Mouse (Mus musculus) neutrophil, adult 5-6 weeks (primary cell): ENCODE results near the gene Pcyt1a. TPM values are rescaled to one million over a fixed set of nuclear protein-coding genes. Genes with fewer than 3 reads are reported as not detected.
"Not testable (repeated sequence)": the region's sequence is repeated elsewhere in the genome, so short reads cannot be mapped to it uniquely, and the experiment has no call there.

Experiments used
- ATAC-seq: fragments of 151-379, 151-347 bp; 2 replicates; pipeline ENCODE4 v1.8.0; 2017; ENCODE audit warnings: mild to moderate bottlenecking, moderate TSS enrichment; ENCODE audit not compliant: insufficient number of reproducible peaks, poor library complexity, low FRiP score, severe bottlenecking; ENCODE audit errors: extremely low read depth
- total RNA-seq: library from RNA; stranded (forward); fragments of 200-1000 nt; gene quantifications from 2 replicates; pipeline ENCODE4 v1.2.3, GENCODE M21; 2017

Pcyt1a gene
- total RNA-seq, 1 experiment from 2014 or later = 65.5 TPM

DNA sequence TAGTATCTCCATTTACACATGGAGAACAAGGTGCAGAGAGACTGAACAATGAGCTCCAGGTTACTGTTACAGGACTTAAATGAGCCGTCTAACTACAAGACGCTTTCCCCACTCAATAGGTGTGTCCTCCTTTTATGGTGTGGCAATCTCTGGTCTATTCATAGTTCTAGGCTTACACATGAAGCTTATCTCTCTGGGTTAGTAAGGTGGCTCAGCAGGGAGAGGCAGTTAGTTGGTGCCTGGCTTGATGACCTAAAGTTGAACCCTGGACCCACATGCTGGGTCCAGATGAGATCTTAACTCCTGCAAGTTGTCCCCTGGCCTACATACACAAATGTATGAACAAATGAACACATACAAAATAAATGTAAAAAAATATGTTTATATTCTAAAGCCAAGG, 32.7 kb downstream of the Pcyt1a start:
- ATAC-seq = no peak

DNA sequence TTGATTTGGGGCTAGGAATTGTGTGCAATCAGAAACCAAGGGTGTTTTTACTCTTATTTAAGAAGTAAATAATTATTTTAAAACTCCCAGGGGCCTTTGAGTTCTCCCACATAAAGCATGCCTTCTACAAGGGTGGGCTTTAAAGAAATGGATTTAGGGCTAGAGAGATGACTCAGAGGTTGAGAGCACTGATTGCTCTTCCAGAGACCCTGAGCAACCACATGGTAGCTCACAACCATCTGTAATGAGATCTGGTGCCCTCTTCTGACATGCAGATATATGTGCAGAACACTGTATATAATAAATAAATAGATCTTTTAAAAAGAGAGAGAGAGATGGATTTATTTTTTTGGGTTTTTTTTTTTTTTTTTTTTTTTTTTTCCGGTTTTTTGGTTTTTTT, 34.2 kb downstream of the Pcyt1a start:
- ATAC-seq = no peak

DNA sequence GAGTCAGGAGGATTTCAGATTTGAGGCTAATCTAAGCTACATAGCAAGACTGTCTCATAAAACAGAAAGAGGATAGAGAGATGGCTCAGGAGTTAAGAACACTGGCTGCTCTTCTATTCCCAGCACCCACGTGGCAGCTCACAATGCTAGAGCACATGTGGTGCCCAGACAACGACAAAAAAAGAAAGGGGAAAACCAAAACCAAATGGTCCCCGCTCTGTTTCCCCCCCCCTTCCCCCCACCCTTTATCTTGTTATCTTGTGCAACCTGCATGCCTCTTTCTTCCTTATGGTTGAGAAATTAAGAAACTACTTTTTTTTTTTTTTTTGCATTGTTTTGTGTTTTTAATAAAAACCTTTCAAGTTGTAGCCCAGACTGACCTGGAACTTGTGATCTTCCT, 37.8 kb downstream of the Pcyt1a start:
- ATAC-seq = no peak

DNA sequence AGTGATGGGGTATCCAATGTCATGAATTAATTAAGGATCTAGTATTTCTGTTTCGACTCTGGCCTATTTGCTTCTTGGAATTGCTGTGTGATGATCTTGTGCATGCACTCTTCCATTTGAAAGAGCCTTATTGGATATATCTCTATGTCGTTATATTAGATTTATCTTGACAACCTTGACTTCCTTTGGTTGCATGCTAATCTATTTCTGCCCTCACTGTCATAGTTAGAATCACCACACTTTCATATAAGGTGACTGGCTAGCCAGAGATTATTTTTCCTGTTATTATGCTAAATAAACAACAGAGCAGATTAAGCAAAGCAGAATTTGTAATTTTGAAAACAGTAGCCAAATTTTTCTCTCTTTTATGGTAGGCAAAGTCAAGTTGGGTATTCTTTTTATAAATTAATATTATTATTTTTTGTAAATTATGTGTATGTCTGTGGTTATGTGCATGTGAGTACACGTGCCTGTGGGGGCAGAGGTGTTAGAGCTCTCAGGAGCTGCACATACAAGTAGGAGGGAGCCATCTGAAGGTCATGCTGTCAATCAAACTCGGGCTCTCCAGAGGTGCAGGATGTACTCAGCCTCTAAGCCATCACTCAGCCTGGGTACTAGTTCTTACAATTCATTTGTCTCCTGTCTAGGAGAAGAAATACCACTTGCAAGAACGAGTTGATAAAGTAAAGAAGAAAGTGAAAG, 38.8 kb downstream of the Pcyt1a start:
- no peak for ATAC-seq

DNA sequence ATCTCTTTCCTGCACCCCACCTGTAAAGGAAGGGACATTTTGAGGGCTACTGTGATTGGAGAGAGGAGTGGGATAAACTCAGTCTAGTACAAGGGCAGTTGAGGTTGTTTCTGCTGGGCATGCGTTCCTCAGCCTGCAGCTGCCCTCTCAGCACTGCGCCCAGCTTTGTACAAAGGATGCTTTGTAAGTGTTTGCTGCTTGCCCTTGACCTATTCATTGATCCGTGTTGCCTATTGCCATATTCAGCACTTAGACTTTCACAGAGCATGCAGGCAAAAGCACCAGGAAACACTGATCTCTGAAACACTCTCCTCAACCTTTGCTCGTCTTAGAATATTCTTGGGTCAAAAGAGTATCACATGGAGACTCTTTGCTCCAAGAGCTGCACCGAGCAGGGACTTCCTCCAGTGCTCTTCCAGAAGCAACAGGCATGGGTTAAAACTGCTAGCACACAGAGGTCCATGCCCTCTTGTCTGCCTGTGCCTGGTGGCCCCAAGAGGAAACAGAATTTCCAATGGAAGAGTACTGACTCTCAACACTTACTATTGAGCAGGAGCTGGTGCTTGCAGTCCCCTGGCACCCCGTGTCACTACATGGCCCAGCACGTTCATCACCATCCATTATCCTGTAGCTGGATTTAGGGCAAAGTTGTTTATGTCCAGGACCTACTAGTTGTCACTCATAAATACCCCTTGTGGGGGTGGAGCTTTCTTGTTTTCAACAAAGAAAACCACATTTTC, 41.7 kb downstream of the Pcyt1a start:
- no peak for ATAC-seq

DNA sequence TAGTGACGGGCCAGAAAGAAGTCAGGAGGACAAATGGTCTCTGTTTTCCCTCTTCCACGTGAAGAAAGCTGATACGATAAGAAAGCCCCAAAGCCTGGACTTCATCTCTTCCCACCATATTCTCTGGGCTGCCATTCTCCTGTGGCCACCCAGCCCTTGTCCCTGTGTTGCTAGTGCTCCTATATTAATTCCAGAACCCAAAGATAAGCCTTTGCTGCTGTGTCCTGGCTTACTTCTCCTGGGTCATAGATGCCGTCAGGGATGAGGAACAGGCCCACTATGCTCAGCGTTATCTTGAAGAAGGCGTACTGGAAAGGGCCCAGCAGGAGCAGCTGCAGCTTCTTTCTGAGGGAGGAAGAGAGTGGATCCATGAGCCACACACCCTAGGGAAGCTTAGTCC, 46.6 kb downstream of the Pcyt1a start:
- no peak for ATAC-seq

DNA sequence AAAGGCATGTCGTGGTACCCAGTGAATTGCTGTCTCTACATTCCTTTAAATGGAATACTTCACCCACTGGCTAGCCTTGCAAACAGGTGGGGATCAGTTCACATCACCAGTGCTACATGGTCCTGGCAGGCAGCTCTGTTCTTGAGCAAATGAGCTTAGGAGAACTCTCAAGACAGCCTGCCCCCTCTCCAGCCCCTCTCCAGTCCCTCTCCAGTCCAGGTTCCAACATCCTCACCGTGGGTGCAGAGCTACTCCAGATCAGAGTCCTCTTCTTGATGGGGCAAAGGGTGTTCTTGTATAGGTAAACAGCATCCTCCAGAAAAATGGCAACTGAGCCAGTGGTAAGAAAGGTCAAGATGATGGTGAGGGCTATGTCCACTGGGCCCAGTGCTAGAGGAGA, 48.7 kb downstream of the Pcyt1a start:
- no peak for ATAC-seq

DNA sequence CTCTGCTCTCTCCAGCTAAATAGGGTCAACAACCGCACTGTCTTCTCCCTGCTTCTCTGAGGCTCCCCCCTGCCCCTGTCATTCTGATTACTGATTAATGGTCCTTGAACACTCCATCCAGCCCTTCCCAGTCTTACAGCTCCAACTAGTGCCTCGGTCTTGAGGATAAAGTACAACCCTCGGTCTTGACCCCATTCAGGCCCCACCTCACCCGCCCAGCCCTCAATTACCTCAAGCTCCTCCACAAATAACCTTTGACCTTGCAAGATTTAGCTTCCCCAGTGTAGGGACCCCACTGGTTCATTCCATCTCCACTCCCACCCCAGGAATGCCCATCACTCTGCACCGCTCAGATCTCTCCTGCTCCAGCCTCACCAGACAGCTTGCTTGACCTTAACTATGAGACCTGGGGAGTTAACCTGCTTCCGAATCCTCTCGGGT, 53.7 kb downstream of the Pcyt1a start:
- no peak for ATAC-seq

DNA sequence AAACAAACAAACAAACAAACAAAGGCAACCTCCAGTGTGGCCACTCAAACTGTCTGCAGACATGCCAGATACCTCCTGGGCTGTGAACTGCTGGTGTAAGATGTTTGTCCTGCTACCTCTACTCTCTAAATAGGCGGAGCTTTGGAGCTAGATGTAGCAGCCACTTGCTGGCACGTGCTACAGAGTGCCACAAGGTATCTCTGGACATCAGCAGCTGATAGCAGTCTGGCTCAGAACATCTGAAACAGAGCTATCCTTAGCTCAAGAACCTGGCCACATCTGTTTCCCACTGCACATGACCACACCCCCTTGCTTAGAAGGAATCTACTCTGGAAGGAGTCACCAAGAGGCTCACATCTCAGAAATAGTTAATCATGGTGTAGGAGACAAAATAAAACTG, 54.5 kb downstream of the Pcyt1a start:
- ATAC-seq = no peak

DNA sequence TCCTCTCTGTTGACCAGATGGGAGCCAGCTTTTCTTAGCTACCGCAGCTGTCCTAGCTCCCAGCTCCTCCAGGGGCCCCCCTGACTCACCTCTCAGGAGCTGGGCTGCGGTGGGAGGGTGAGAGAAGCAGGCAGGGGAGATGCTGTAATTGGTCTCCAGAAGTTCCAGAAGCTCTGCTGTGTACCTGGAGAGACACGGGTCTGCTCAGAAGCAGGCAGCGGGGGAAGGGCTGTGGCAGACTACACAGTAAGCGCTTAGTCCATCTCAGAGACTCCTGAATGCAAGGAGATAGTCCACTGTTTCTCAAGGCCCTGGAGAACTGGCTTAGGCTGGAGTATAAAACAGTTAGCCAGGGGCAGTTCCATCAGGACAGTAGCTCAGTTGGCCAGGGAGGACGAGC, 55.3 kb downstream of the Pcyt1a start:
- ATAC-seq = no peak

DNA sequence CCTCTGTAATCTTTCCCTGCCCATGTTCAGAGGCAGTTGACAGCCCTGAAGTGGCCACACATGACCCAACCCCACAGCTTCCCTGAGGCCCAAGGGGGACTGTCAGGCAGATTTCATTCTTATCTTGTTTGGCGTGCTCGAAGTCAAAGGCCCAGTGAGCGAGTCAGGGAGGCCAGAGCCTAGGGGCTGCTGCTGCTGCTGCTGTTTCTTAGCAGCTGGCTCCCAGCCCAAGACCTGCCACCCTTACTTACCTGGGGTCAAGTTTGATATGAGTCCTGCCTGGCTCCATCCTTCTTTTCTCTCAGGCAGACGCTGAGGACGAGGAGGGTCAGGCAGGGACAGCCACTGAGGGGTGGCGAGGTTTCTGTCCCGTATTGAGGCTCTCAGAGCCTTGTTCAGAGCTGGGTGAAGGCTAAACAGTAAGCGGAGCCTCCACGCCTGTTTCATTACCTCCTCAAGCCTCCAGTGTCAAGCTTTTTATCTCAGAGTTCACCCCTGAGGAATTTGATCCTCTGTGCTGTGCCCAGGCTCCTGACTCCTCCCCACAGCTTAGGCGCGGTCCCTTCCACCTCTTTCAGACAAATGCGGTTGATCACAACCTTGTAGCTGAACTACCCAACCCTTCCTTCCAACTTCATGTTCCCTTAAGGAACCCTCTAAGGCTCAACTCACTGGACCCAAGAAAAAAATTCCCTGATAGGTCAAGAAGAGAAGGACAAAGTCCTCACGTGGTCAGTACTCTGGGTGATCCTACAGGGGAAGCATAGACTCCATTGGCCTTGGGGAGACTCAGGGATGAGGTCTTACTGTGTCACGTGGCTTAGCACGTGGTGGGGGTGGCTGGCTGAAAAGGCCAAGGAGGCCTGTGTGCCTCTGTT, 56.8 kb downstream of the Pcyt1a start, which contains the start of gene Slc51a:
TSS of gene Slc51a (minus strand) at position 646 of the 878 bp plus-strand sequence.
- ATAC-seq = no peak

DNA sequence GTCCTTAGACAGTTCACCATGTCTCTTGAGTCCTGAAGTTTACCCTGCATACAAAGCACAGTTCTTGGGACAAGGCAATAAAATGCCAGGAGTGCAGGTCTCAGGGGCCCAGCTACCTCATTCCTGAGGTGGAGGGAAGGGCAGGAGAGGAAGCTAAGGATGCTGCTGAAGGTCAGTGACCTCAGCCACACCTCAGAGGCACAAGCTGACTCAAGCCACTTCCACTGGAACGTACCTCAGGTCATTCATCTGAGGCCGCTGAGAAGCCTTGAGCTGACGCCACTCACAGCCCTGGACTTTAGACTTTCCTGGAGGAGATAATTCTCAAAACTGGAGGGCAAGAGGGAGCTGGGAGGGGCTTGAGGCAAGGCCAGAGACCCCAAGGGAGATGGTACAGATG, 58.2 kb downstream of the Pcyt1a start:
- ATAC-seq = no peak

DNA sequence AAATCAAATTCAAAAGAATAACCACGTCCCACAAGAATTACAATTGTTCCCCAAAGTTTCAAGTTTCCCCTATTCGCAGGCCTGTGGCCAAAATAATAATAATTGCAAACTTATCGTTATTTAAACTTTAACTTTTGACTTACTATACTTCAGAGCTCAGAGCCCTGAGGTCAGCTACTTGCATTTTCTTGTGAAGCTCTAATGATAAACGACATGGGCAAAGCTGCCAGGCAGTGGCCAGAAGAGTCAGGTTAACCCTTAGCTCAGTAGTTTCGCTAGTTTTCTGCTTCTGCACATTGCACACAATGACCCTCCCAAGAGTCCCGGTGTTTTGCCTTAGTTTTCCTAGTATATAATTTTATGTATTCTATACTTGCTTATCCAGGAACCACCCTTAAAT, 63.6 kb downstream of the Pcyt1a start:
- ATAC-seq = not testable (repeated sequence)

DNA sequence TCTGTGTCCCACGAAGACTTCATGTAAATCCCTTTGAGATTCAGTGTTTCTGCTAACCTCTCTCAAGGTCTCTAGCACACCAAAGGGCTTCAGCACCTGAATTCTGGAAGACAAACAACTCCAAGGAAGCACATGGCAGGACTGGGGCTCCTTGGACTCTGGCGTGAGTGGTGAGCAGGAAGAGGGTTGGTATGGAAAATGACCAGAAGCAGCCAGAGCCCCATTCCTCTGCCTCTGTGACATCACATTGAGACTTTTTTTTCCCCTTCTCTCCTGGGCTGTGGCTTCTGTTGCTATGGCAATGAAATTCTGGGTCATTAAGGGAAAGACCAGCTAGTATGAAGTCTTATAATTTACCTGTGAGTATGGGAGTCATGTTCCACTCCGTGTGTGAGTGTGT, 65.2 kb downstream of the Pcyt1a start, which contains the start of gene Zdhhc19:
TSS of gene Zdhhc19 (plus strand) at position 301 of the 400 bp plus-strand sequence.
- ATAC-seq = no peak

DNA sequence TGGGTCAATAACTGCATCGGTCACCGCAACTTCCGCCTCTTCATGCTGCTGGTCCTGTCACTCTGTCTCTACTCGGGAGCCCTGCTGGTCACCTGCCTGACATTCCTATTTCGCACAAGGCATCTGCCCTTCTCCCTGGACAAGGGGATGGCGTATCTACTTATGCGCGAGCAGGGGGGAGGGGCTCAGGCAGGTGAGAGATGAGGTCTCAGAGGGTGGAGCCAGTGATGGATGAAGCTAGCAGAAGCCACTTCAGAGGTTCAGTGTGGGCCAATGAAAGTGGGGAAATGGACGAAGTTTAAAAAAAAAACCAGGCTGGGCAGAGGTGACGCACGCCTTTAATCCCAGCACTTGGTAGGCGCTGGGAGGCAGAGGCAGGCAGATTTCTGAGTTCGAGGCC, 68.3 kb downstream of the Pcyt1a start:
- no peak for ATAC-seq

DNA sequence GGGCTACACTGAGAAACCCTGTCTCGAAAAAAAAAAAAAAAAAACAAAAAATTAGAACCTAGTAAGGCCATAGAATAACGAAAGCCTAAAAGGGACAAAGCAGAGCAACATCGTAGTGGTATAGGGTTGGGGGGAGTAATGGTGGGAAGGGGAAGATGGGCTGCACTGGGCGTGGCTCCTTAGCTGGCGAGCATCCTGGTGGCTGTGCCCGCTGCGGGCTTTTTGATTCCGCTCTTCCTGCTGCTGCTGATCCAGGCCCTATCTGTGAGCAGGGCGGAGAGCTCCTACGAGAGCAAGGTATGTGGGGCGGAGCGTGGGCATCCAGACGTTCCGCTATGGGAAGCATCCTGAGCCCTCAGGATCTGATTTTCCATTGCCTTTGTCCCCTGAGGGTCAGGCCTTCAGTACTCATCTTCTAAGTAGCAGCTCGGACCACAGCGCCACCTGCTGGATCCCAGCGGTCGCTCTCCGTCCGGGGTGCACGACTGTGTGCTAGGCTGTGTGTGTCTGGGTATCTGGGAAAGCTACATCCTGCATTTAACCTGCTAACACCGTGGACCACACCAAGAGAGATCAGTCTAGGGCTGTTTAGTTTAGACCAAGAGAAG, 68.8 kb downstream of the Pcyt1a start:
- peak; percentile 77 for ATAC-seq

DNA sequence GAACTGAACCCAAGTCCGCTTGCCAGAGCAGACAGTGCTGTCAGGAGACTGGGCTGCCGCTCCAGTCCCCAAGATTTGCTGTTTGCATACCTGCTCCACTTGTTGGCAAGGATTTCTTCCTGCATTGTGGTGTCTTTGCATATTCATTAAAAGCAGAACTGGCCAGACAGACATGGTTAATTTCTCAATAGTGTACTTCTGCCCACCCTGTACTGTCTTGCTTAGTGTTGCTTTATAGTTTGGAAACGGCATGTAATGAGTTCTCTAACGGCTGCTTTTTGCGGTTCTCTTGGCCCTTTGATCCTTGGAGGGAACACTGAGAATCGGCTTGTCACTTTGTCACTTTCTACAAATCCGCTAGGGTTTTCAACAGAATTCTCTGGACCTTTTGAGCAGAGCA, 70.7 kb downstream of the Pcyt1a start:
- ATAC-seq = no peak

DNA sequence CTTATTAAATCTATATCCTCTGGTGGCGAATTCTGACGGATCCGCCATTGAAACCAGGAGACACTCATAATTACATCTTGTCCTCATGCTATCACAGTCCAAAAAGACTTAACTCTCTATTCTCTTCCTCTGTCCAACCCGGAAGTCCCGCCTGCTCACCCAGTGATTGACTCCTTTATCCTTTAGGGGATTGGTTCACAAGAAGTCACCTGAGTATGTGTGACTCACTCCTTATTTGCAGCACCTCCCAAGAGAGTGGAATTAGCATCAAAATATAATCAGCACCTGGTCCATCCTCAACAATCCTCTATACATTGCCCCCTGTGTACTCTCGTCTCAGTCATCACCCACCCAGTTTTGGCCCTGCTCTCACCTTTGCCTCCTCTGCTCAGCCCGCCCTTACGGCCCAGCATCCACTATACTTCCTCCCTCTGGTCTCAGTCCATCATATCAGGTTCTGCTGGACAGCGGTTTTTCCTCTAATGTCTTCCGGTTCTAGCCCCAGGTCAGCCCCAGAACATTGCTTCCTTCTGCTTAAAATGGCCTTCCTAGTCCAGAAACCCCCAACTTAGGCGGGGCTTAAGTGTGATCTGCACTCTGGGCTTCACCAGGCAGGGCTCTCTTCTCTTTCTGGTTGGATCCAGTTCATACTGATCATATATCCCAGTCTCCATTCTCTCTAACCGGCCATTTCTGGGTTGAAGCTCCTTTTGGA, 72.1 kb downstream of the Pcyt1a start:
- ATAC-seq = no peak

DNA sequence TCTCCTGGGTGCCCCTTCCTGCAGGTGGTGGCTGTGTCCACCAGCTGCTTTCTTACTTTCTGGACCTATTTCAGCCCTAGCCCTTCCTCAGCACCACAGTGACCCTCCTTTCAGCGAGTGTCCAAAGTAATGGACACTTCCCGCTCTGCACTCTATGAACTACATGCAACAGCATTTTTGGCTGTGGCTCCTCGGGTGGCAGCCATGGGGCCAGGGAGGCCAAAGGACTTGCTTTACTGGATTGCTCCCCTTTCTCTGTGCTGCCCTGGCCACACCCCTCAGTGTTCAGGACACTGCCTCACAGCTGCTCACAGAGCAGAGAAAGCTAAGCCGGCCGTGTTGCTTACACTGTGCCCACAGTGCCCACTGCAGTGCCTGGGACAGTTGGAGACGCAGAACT, 72.9 kb downstream of the Pcyt1a start:
- no peak for ATAC-seq
